Mouse (Mus musculus) erythroblast, embryonic 14.5 days (primary cell): ENCODE measurements around the gene Idnk. TPM values are rescaled to one million over a fixed set of nuclear protein-coding genes. Genes with fewer than 3 reads are reported as not detected.
A peak's percentile ranks its signal among the peaks of the same experiment; 100 is the strongest.

Source experiments
- H3K27me3 ChIP-seq: 2 replicates; pipeline ENCODE4 v1.6.1; 2012; ENCODE audit warnings: inconsistent platforms; ENCODE audit not compliant: control insufficient read depth
- H3K36me3 ChIP-seq: 2 replicates; pipeline ENCODE4 v1.6.1; 2012; ENCODE audit warnings: mild to moderate bottlenecking, inconsistent platforms; ENCODE audit not compliant: control insufficient read depth
- H3K4me1 ChIP-seq: 2 replicates; pipeline ENCODE4 v1.6.1; 2012; ENCODE audit warnings: inconsistent platforms; ENCODE audit not compliant: control insufficient read depth
- H3K4me3 ChIP-seq: replicated peaks from 2 replicates; pipeline ENCODE3; 2012; ENCODE audit warnings: moderate library complexity, mild to moderate bottlenecking, inconsistent platforms
- H3K9me3 ChIP-seq: 2 replicates; pipeline ENCODE4 v1.6.1; 2012; ENCODE audit warnings: low read length, inconsistent platforms, mixed read lengths; ENCODE audit not compliant: control insufficient read depth
- GATA1 ChIP-seq: IDR thresholded peaks from 2 replicates; pipeline ENCODE4 v1.6.1; 2012; ENCODE audit warnings: low read length, inconsistent platforms, mixed read lengths
- TAL1 ChIP-seq: IDR thresholded peaks from 3 replicates; pipeline ENCODE4 v1.6.1; 2012; ENCODE audit warnings: low read length, inconsistent platforms, mixed read lengths
- polyA plus RNA-seq: library from polyadenylated mRNA; stranded (reverse); fragments of >175 nt; gene quantifications from 2 replicates; pipeline ENCODE4 v1.2.3, GENCODE M21; 2012

Gene Idnk
- polyA plus RNA-seq, 1 experiment = 1.2 TPM

- Histone ChIP-seq H3K4me1 (peaks cover 28% of the 10 kb centered on the region), H3K36me3 (peaks cover 16% of the 10 kb centered on the region), H3K9me3 (peaks cover 5% of the 10 kb centered on the region; the same call in 1 of the 2 replicates), H3K27me3 (peaks cover 4% of the 10 kb centered on the region), H3K4me3 (no peak overlapping the region)
- TF ChIP-seq GATA1 (no peak), TAL1 (no peak)
Observed at GRCm38 (mm10) chr13:58156031-58156430, 1.4 kb upstream of the Idnk start.

- H3K27me3 ChIP-seq = no peaks in the 10 kb centered on the region; the same call in 1 of the 2 replicates
- H3K4me1 ChIP-seq = peaks cover 28% of the 10 kb centered on the region
- TF ChIP-seq TAL1 (no peak), GATA1 (no peak)
- H3K36me3 ChIP-seq = peaks cover 23% of the 10 kb centered on the region
- H3K9me3 ChIP-seq = peaks cover 10% of the 10 kb centered on the region
- peak overlapping the region; percentile 79 for H3K4me3 ChIP-seq
Observed at GRCm38 (mm10) chr13:58157036-58157435, 413 bp upstream of the Idnk start.

- Histone ChIP-seq H3K4me3 (peak overlapping the region; percentile 79), H3K9me3 (peaks cover 10% of the 10 kb centered on the region), H3K36me3 (peaks cover 29% of the 10 kb centered on the region), H3K4me1 (peaks cover 28% of the 10 kb centered on the region), H3K27me3 (no peaks in the 10 kb centered on the region)
- TF ChIP-seq GATA1 (no peak), TAL1 (no peak)
Observed at GRCm38 (mm10) chr13:58158099-58158912, 857 bp downstream of the Idnk start.

- H3K9me3 ChIP-seq = peaks cover 10% of the 10 kb centered on the region
- H3K27me3 ChIP-seq = no peaks in the 10 kb centered on the region
- peaks cover 37% of the 10 kb centered on the region for H3K36me3 ChIP-seq
- TF ChIP-seq TAL1 (no peak), GATA1 (no peak)
- H3K4me3 ChIP-seq = no peak overlapping the region
- H3K4me1 ChIP-seq = peaks cover 27% of the 10 kb centered on the region
Observed at GRCm38 (mm10) chr13:58160761-58161160, 3.3 kb downstream of the Idnk start.

- TF ChIP-seq TAL1 (no peak), GATA1 (no peak)
- H3K36me3 ChIP-seq = peaks cover 43% of the 10 kb centered on the region
- H3K9me3 ChIP-seq = peaks cover 10% of the 10 kb centered on the region
Observed at GRCm38 (mm10) chr13:58163343-58163742, 5.9 kb downstream of the Idnk start.

GRCm38 (mm10) chr13:58168119-58168518 lies 10.7 kb downstream of the Idnk start:
- Histone ChIP-seq H3K9me3 (peaks cover 3% of the 10 kb centered on the region), H3K27me3 (no peaks in the 10 kb centered on the region), H3K4me3 (no peak overlapping the region), H3K4me1 (no peaks in the 10 kb centered on the region), H3K36me3 (peaks cover 41% of the 10 kb centered on the region)
- TF ChIP-seq GATA1 = no peak
- no peak for TF ChIP-seq TAL1

More at GRCm38 (mm10) chr13:58163343-58163742, 5.9 kb downstream of the Idnk start:
- H3K27me3 ChIP-seq = no peaks in the 10 kb centered on the region
- peaks cover 5% of the 10 kb centered on the region for H3K4me1 ChIP-seq
- no peak overlapping the region for H3K4me3 ChIP-seq

GRCm38 (mm10) chr13:58176105-58176504 lies 18.7 kb downstream of the Idnk start:
- Histone ChIP-seq H3K9me3 (no peaks in the 10 kb centered on the region), H3K36me3 (peaks cover 85% of the 10 kb centered on the region), H3K27me3 (no peaks in the 10 kb centered on the region), H3K4me3 (no peak overlapping the region), H3K4me1 (no peaks in the 10 kb centered on the region)
- no peak for TF ChIP-seq TAL1
- no peak for TF ChIP-seq GATA1

GRCm38 (mm10) chr13:58177511-58178208 lies 20.2 kb downstream of the Idnk start:
- Histone ChIP-seq H3K27me3 (no peaks in the 10 kb centered on the region), H3K4me1 (no peaks in the 10 kb centered on the region), H3K36me3 (peaks cover 90% of the 10 kb centered on the region), H3K9me3 (no peaks in the 10 kb centered on the region), H3K4me3 (no peak overlapping the region)
- TF ChIP-seq GATA1 (no peak), TAL1 (no peak)

GRCm38 (mm10) chr13:58181607-58182551 lies 24.4 kb downstream of the Idnk start:
- Histone ChIP-seq H3K4me1 (no peaks in the 10 kb centered on the region; the same call in 1 of the 2 replicates), H3K9me3 (no peaks in the 10 kb centered on the region), H3K4me3 (no peak overlapping the region), H3K36me3 (peaks cover 84% of the 10 kb centered on the region), H3K27me3 (no peaks in the 10 kb centered on the region)
- no peak for TF ChIP-seq GATA1
- no peak for TF ChIP-seq TAL1
